ENCODE assay signal across 24 mouse cellular contexts in genomic region chr3:105309020-105309419, GRCm38 (mm10).
DNase-seq lines count a peak whose midpoint lies in the region; ATAC-seq and TF ChIP-seq lines count a peak whose summit lies in the region.
"Had no signal": no experiment of that assay in that cellular context is flagged by ENCODE, and none has a peak within 500 bp of the region (broad histone marks: within the 10 kb centered on the region; RNA-seq: fewer than 3 reads in every experiment).

No protein-coding gene starts in this region.

- no peak for TF ChIP-seq POLR2A in limb, embryonic 14.5 days (IDR thresholded peaks at IDR 0.05; ENCODE audit: borderline replicate concordance, extremely low read depth, insufficient read depth, insufficient read length)
- TF ChIP-seq POLR2A in brain, embryonic 14.5 days (IDR thresholded peaks at IDR 0.05; ENCODE audit: borderline replicate concordance, extremely low read depth, insufficient read depth, insufficient read length, poor library complexity, severe bottlenecking): no peak

- peak; percentile 1 for DNase-seq in gastrocnemius, adult 18-20 months (ENCODE audit: low spot score)
- no peak for DNase-seq in gastrocnemius, adult 8-10 months (ENCODE audit: low spot score in 2 of 2)
- DNase-seq in limb, embryonic 14.5 days (ENCODE audit: low spot score): peak; percentile 4
- DNase-seq in limb, embryonic 10.5 days (ENCODE audit: low spot score): no peak
- DNase-seq in brain, embryonic 14.5 days (ENCODE audit: low read depth): peak; percentile 56
- peak; percentile 80 for DNase-seq in midbrain, postnatal 0 days (ENCODE audit: low spot score)
- no peak for DNase-seq in cerebellum, adult 11-12 months
- DNase-seq: adrenal gland, adult 8-10 months; cerebellum, adult 8-10 months; kidney, adult 18-20 months; lung, adult 18-20 months; lung, postnatal 10 days; right cerebral cortex, postnatal 4 days; thymus, postnatal 25 days had no signal

- no peaks in the 10 kb centered on the region for H3K27me3 ChIP-seq in limb, embryonic 14.5 days (ENCODE audit: control insufficient read depth, insufficient read depth, low read length)
- H3K27me3 ChIP-seq in limb, embryonic 10.5 days (ENCODE audit: low read depth, poor library complexity, severe bottlenecking): no peaks in the 10 kb centered on the region
- H3K27me3 ChIP-seq in midbrain, postnatal 0 days (ENCODE audit: insufficient read depth, low read length): no peaks in the 10 kb centered on the region
- no peaks in the 10 kb centered on the region for H3K27me3 ChIP-seq in kidney, embryonic 16.5 days (ENCODE audit: insufficient read depth, low read length)
- H3K27me3 ChIP-seq: embryonic facial prominence, embryonic 13.5 days; hindbrain, embryonic 12.5 days; limb, embryonic 12.5 days; liver, embryonic 12.5 days; neural tube, embryonic 15.5 days had no signal

- ATAC-seq in limb, embryonic 14.5 days (ENCODE audit: low FRiP score, low read depth): no peak
- ATAC-seq in midbrain, postnatal 0 days (ENCODE audit: low FRiP score): no peak
- no peak for ATAC-seq in kidney, embryonic 16.5 days (ENCODE audit: low FRiP score, low TSS enrichment)
- ATAC-seq: activated CD4-positive, CD25-positive, alpha-beta regulatory T cell, adult 4 months; forebrain, embryonic 16.5 days; inflammation-experienced regulatory T-cells, adult 6 months; liver, embryonic 12.5 days had no signal

- TF ChIP-seq CTCF in brain, embryonic 14.5 days (IDR thresholded peaks at IDR 0.05; ENCODE audit: borderline replicate concordance, extremely low read depth, insufficient read depth, insufficient read length): no peak
- no peak for TF ChIP-seq CTCF in midbrain, postnatal 0 days (IDR thresholded peaks at IDR 0.05)

- 87% methylated on average over 2 of the region's 2 CpGs for WGBS in limb, embryonic 14.5 days
- WGBS in limb, embryonic 10.5 days: 95% methylated on average over 2 of the region's 2 CpGs
- WGBS in midbrain, postnatal 0 days: 40% methylated on average over 2 of the region's 2 CpGs
- 86% methylated on average over 2 of the region's 2 CpGs for WGBS in kidney, embryonic 16.5 days

- no peak overlapping the region for H3K4me3 ChIP-seq in limb, embryonic 14.5 days (replicated peaks; ENCODE audit: low read length)
- no peak overlapping the region for H3K4me3 ChIP-seq in limb, embryonic 10.5 days
- H3K4me3 ChIP-seq in midbrain, postnatal 0 days (ENCODE audit: low read depth, low read length): no peak overlapping the region
- no peak overlapping the region for H3K4me3 ChIP-seq in kidney, embryonic 16.5 days (ENCODE audit: low read length)
- H3K4me3 ChIP-seq: embryonic facial prominence, embryonic 13.5 days; hindbrain, embryonic 12.5 days; limb, embryonic 12.5 days; liver, embryonic 12.5 days; neural tube, embryonic 15.5 days had no signal

- H3K36me3 ChIP-seq in limb, embryonic 14.5 days (ENCODE audit: control insufficient read depth, insufficient read depth, low read length): no peaks in the 10 kb centered on the region
- no peaks in the 10 kb centered on the region for H3K36me3 ChIP-seq in limb, embryonic 10.5 days
- no peaks in the 10 kb centered on the region for H3K36me3 ChIP-seq in midbrain, postnatal 0 days (ENCODE audit: insufficient read depth, low read length)
- no peaks in the 10 kb centered on the region for H3K36me3 ChIP-seq in kidney, embryonic 16.5 days (ENCODE audit: insufficient read depth, low read length)
- H3K36me3 ChIP-seq: embryonic facial prominence, embryonic 13.5 days; hindbrain, embryonic 12.5 days; limb, embryonic 12.5 days; liver, embryonic 12.5 days; neural tube, embryonic 15.5 days had no signal

- H3K9ac ChIP-seq in limb, embryonic 14.5 days (ENCODE audit: low read depth, low read length, severe bottlenecking): no peak overlapping the region
- no peak overlapping the region for H3K9ac ChIP-seq in midbrain, postnatal 0 days (replicated peaks; ENCODE audit: low read length, poor library complexity, severe bottlenecking)
- H3K9ac ChIP-seq in kidney, embryonic 16.5 days (replicated peaks; ENCODE audit: low read length): no peak overlapping the region
- H3K9ac ChIP-seq: embryonic facial prominence, embryonic 13.5 days; hindbrain, embryonic 12.5 days; limb, embryonic 12.5 days; liver, embryonic 12.5 days; neural tube, embryonic 15.5 days had no signal

- no peaks in the 10 kb centered on the region for H3K9me3 ChIP-seq in limb, embryonic 14.5 days (ENCODE audit: control insufficient read depth, low read length)
- H3K9me3 ChIP-seq in limb, embryonic 10.5 days (replicated peaks): no peaks in the 10 kb centered on the region
- H3K9me3 ChIP-seq in midbrain, postnatal 0 days (ENCODE audit: low read length): no peaks in the 10 kb centered on the region
- no peaks in the 10 kb centered on the region for H3K9me3 ChIP-seq in kidney, embryonic 16.5 days (ENCODE audit: low read length)
- H3K9me3 ChIP-seq: embryonic facial prominence, embryonic 13.5 days; hindbrain, embryonic 12.5 days; limb, embryonic 12.5 days; liver, embryonic 12.5 days; neural tube, embryonic 15.5 days had no signal

- no peak overlapping the region for H3K27ac ChIP-seq in limb, embryonic 14.5 days (replicated peaks; ENCODE audit: low read depth, low read length)
- H3K27ac ChIP-seq in limb, embryonic 10.5 days: no peak overlapping the region
- H3K27ac ChIP-seq in midbrain, postnatal 0 days (ENCODE audit: low read depth, low read length): no peak overlapping the region
- H3K27ac ChIP-seq in kidney, embryonic 16.5 days (ENCODE audit: low read length): no peak overlapping the region
- H3K27ac ChIP-seq: embryonic facial prominence, embryonic 13.5 days; hindbrain, embryonic 12.5 days; kidney, postnatal 0 days; limb, embryonic 12.5 days; liver, embryonic 12.5 days; neural tube, embryonic 15.5 days had no signal

- no peaks in the 10 kb centered on the region for H3K4me1 ChIP-seq in limb, embryonic 14.5 days (ENCODE audit: control insufficient read depth, insufficient read depth, low read length)
- no peaks in the 10 kb centered on the region for H3K4me1 ChIP-seq in limb, embryonic 10.5 days
- no peaks in the 10 kb centered on the region for H3K4me1 ChIP-seq in midbrain, postnatal 0 days (ENCODE audit: insufficient read depth, low read length)
- H3K4me1 ChIP-seq in kidney, embryonic 16.5 days (ENCODE audit: insufficient read depth, low read length): no peaks in the 10 kb centered on the region
- H3K4me1 ChIP-seq: embryonic facial prominence, embryonic 13.5 days; limb, embryonic 12.5 days; liver, embryonic 12.5 days; neural tube, embryonic 15.5 days had no signal

- H3K4me2 ChIP-seq in limb, embryonic 14.5 days (replicated peaks; ENCODE audit: low read depth, low read length, severe bottlenecking): no peak overlapping the region
- H3K4me2 ChIP-seq in midbrain, postnatal 0 days (ENCODE audit: low read depth, low read length, poor library complexity, severe bottlenecking): no peak overlapping the region
- no peak overlapping the region for H3K4me2 ChIP-seq in kidney, embryonic 16.5 days (replicated peaks; ENCODE audit: low read depth, low read length)
- H3K4me2 ChIP-seq: embryonic facial prominence, embryonic 13.5 days; hindbrain, embryonic 12.5 days; limb, embryonic 12.5 days; liver, embryonic 12.5 days; neural tube, embryonic 15.5 days had no signal

Comparison
In these comparisons a context has a peak if more than half of its experiments do, and no peak if none do; other contexts are left out.
1. DNase-seq: peak in gastrocnemius, adult 18-20 months (single experiment), limb, embryonic 14.5 days (single experiment), brain, embryonic 14.5 days (single experiment) and midbrain, postnatal 0 days (single experiment); none in gastrocnemius, adult 8-10 months (0 of 2), limb, embryonic 10.5 days (single experiment) and cerebellum, adult 11-12 months (single experiment).